Mouse (Mus musculus): ENCODE results near the gene Sec16b. TPM values are rescaled to one million over a fixed set of nuclear protein-coding genes. Genes with fewer than 3 reads are reported as not detected.

The Sec16b gene
- polyA plus RNA-seq, 1 experiment from 2014 or later = 17.5 TPM

DNA sequence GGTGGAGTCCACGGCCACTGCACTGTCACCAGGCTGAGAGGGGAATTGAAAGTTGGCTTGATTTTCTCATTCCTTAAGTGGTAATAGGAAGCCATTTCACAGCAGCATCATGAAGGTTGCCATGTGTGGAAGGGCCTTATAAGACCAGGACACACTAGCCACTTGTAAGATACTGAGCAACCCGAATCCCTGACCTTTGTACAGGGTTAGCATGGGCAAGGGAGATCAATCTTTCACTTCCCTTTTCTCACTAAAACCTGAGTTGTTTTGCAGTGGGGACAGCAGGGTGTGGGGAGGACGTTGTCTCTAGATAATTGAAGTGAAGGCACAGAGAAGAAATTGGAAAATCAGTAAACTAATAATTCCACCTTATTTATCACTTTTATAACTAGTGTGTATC lies 43.2 kb downstream of the Sec16b start:
- 67% methylated on average over 3 of the region's 3 CpGs for whole genome bisulfite sequencing
- H3K4me3 ChIP-seq (ENCODE audit: low read length) = no peak overlapping the region
- H3K27me3 ChIP-seq (replicated peaks; ENCODE audit: control insufficient read depth, insufficient read depth, low read length) = no peaks in the 10 kb centered on the region
- no peak overlapping the region for H3K9ac ChIP-seq (ENCODE audit: low read depth, low read length)
- peaks cover 3% of the 10 kb centered on the region; the same call in 1 of the 2 replicates for H3K4me1 ChIP-seq (ENCODE audit: control insufficient read depth, insufficient read depth, low read length)
- H3K9me3 ChIP-seq (ENCODE audit: control insufficient read depth, low read length) = no peaks in the 10 kb centered on the region
- H3K36me3 ChIP-seq (ENCODE audit: control insufficient read depth, insufficient read depth, low read length) = peaks cover 7% of the 10 kb centered on the region; the same call in 1 of the 2 replicates
- no peak for ATAC-seq
- H3K4me2 ChIP-seq (ENCODE audit: low read depth, low read length) = no peak overlapping the region
- H3K27ac ChIP-seq (ENCODE audit: low read length) = no peak overlapping the region

DNA sequence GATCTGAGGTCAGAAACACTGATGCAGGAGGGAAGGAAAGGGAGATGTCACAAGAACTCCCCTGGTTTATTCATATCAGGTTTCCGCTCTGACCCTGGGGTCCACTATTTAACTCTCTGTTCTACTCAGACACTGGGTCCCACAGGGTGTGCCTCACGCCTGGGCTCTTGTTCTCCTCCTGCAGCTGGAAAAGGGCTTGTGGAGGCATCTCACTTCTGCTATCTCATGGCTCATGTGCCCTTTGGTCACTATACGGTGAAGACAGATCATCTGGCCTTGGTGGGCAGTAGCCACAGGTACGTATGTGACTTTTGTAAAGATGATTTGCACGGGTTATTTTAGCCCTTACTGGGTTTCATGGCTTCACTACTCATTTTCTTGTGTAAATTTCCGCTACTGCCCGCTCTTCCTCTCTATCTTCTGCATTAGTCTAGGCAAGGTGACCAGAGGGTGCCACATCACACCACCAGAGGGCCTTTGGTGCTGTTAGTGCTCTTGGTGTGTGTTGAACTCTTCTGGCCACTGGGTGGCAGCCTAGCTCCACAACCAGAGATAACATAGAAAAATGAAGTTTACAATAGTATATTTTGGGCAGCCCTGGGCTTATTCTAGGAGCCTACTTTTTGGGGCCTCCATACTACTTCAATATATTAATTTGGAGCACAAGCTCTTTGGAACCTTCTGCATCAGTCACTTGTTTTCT lies 46.4 kb downstream of the Sec16b start:
- Histone ChIP-seq H3K9ac (ENCODE audit: low read depth, low read length) (no peak overlapping the region), H3K4me1 (ENCODE audit: control insufficient read depth, insufficient read depth, low read length) (peaks cover 6% of the 10 kb centered on the region; the same call in 1 of the 2 replicates), H3K27ac (ENCODE audit: low read length) (no peak overlapping the region), H3K4me3 (ENCODE audit: low read length) (no peak overlapping the region), H3K27me3 (replicated peaks; ENCODE audit: control insufficient read depth, insufficient read depth, low read length) (no peaks in the 10 kb centered on the region), H3K36me3 (ENCODE audit: control insufficient read depth, insufficient read depth, low read length) (peaks cover 7% of the 10 kb centered on the region; the same call in 1 of the 2 replicates), H3K9me3 (ENCODE audit: control insufficient read depth, low read length) (no peaks in the 10 kb centered on the region), H3K4me2 (ENCODE audit: low read depth, low read length) (no peak overlapping the region)
- WGBS = 64% methylated on average over 7 of the region's 7 CpGs
- ATAC-seq = peak; percentile 64

DNA sequence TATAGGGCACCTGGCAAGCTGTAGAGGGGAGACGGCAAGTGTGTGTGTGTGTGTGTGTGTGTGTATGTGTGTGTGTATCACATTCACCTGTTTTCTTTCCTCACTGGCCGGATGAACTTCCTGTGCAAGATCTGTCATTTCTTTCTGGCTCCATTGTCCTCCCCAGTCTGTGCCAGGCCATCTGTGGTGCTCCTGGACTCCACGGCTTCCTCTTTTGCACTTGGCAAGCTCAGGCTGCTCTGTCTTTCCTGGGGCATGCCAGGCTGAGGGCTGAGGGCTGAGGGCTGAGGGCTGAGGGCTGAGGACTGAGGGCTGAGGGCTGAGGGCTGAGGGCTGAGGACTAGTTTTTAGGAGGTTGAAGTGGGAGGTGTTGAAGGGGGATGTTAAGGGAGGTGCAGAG lies 47.6 kb downstream of the Sec16b start:
- peaks cover 6% of the 10 kb centered on the region; the same call in 1 of the 2 replicates for H3K4me1 ChIP-seq (ENCODE audit: control insufficient read depth, insufficient read depth, low read length)
- H3K4me3 ChIP-seq (ENCODE audit: low read length) = no peak overlapping the region
- no peaks in the 10 kb centered on the region for H3K9me3 ChIP-seq (ENCODE audit: control insufficient read depth, low read length)
- H3K27ac ChIP-seq (ENCODE audit: low read length) = no peak overlapping the region
- no peaks in the 10 kb centered on the region for H3K27me3 ChIP-seq (replicated peaks; ENCODE audit: control insufficient read depth, insufficient read depth, low read length)
- 73% methylated on average over 3 of the region's 3 CpGs for WGBS
- H3K9ac ChIP-seq (ENCODE audit: low read depth, low read length) = no peak overlapping the region
- ATAC-seq = no peak
- peaks cover 7% of the 10 kb centered on the region; the same call in 1 of the 2 replicates for H3K36me3 ChIP-seq (ENCODE audit: control insufficient read depth, insufficient read depth, low read length)
- no peak overlapping the region for H3K4me2 ChIP-seq (ENCODE audit: low read depth, low read length)

GRCm38 (mm10) chr1:157554686-157555530 lies 48.4 kb downstream of the Sec16b start:
- Histone ChIP-seq H3K9ac (ENCODE audit: low read depth, low read length) (0 out of 2 replicates have a peak overlapping the region, but pooled peaks have one; percentile 37), H3K27me3 (replicated peaks; ENCODE audit: control insufficient read depth, insufficient read depth, low read length) (no peaks in the 10 kb centered on the region), H3K4me1 (ENCODE audit: control insufficient read depth, insufficient read depth, low read length) (peaks cover 6% of the 10 kb centered on the region; the same call in 1 of the 2 replicates), H3K9me3 (ENCODE audit: control insufficient read depth, low read length) (no peaks in the 10 kb centered on the region), H3K36me3 (ENCODE audit: control insufficient read depth, insufficient read depth, low read length) (peaks cover 7% of the 10 kb centered on the region; the same call in 1 of the 2 replicates), H3K4me2 (ENCODE audit: low read depth, low read length) (peak overlapping the region; percentile 55), H3K27ac (ENCODE audit: low read length) (no peak overlapping the region), H3K4me3 (ENCODE audit: low read length) (peak overlapping the region; percentile 24)
- ATAC-seq = no peak
- 29% methylated on average over 27 of the region's 27 CpGs for WGBS

DNA sequence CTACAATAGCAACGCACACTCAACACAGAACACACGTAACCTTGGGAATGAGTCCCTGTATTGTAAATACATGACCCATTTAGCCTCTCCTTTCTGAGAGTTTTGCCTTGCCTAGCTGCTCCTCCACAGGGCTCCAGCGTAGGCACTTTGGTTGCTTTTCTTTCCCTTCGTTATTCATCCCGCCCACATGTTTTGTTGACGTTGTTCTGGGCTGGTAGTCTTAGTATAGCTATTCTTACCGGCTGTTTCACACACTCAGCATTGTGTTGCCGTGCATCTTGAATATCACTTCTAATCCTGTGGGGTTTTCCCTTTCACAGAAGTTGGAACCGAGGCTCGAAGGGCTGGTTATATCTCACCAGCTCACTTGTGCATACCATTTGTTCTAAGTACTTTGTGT lies 49.2 kb downstream of the Sec16b start:
- ATAC-seq = no peak
- H3K4me3 ChIP-seq (ENCODE audit: low read length) = no peak overlapping the region
- 79% methylated on average over 10 of the region's 10 CpGs for WGBS

DNA sequence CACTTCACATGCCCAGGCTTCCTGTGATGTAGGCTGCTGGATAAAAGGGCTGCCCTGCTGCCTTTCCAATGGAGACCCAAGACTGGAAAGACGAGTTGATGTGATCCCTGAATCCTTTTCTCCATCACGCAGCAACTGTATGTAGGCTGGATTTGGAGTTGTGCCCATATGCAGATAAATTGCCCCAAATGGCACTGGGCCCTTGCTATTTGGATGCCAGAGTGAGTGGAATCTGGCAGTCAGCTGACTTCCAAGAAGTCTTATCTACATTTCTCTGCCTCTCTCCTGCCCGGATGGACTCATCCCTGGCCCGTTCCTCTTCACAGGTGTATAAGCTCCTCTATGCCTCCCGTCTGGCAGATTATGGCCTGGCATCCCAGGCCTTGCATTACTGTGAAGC lies 49.9 kb downstream of the Sec16b start:
- no peak for ATAC-seq
- no peak overlapping the region for H3K9ac ChIP-seq (ENCODE audit: low read depth, low read length)
- H3K27ac ChIP-seq (ENCODE audit: low read length) = no peak overlapping the region
- peaks cover 6% of the 10 kb centered on the region; the same call in 1 of the 2 replicates for H3K4me1 ChIP-seq (ENCODE audit: control insufficient read depth, insufficient read depth, low read length)
- 75% methylated on average over 5 of the region's 5 CpGs for WGBS
- no peak overlapping the region for H3K4me3 ChIP-seq (ENCODE audit: low read length)
- no peaks in the 10 kb centered on the region for H3K27me3 ChIP-seq (replicated peaks; ENCODE audit: control insufficient read depth, insufficient read depth, low read length)
- no peak overlapping the region for H3K4me2 ChIP-seq (ENCODE audit: low read depth, low read length)
- no peaks in the 10 kb centered on the region for H3K9me3 ChIP-seq (ENCODE audit: control insufficient read depth, low read length)
- peaks cover 5% of the 10 kb centered on the region; the same call in 1 of the 2 replicates for H3K36me3 ChIP-seq (ENCODE audit: control insufficient read depth, insufficient read depth, low read length)

More for the DNA sequence above, 49.2 kb downstream of the Sec16b start:
- Histone ChIP-seq H3K27ac (ENCODE audit: low read length) (no peak overlapping the region), H3K9me3 (ENCODE audit: control insufficient read depth, low read length) (no peaks in the 10 kb centered on the region), H3K9ac (ENCODE audit: low read depth, low read length) (no peak overlapping the region), H3K36me3 (ENCODE audit: control insufficient read depth, insufficient read depth, low read length) (peaks cover 7% of the 10 kb centered on the region; the same call in 1 of the 2 replicates), H3K4me2 (ENCODE audit: low read depth, low read length) (no peak overlapping the region), H3K4me1 (ENCODE audit: control insufficient read depth, insufficient read depth, low read length) (peaks cover 6% of the 10 kb centered on the region; the same call in 1 of the 2 replicates), H3K27me3 (replicated peaks; ENCODE audit: control insufficient read depth, insufficient read depth, low read length) (no peaks in the 10 kb centered on the region)

- no peak for ATAC-seq
- Histone ChIP-seq H3K36me3 (ENCODE audit: control insufficient read depth, insufficient read depth, low read length) (no peaks in the 10 kb centered on the region), H3K4me2 (ENCODE audit: low read depth, low read length) (no peak overlapping the region), H3K9ac (ENCODE audit: low read depth, low read length) (no peak overlapping the region), H3K4me3 (ENCODE audit: low read length) (no peak overlapping the region), H3K27me3 (replicated peaks; ENCODE audit: control insufficient read depth, insufficient read depth, low read length) (no peaks in the 10 kb centered on the region), H3K4me1 (ENCODE audit: control insufficient read depth, insufficient read depth, low read length) (peaks cover 6% of the 10 kb centered on the region; the same call in 1 of the 2 replicates), H3K9me3 (ENCODE audit: control insufficient read depth, low read length) (no peaks in the 10 kb centered on the region), H3K27ac (ENCODE audit: low read length) (no peak overlapping the region)
- 61% methylated on average over 5 of the region's 5 CpGs for WGBS
Observed at GRCm38 (mm10) chr1:157558145-157558544, 51.6 kb downstream of the Sec16b start.

- no peaks in the 10 kb centered on the region for H3K36me3 ChIP-seq (ENCODE audit: control insufficient read depth, insufficient read depth, low read length)
- H3K4me2 ChIP-seq (ENCODE audit: low read depth, low read length) = no peak overlapping the region
- H3K4me3 ChIP-seq (ENCODE audit: low read length) = no peak overlapping the region
- H3K4me1 ChIP-seq (ENCODE audit: control insufficient read depth, insufficient read depth, low read length) = 0 out of 2 replicates have a peak, but pooled peaks cover under 1% of the 10 kb centered on the region
- no peak overlapping the region for H3K27ac ChIP-seq (ENCODE audit: low read length)
- no peaks in the 10 kb centered on the region for H3K9me3 ChIP-seq (ENCODE audit: control insufficient read depth, low read length)
- H3K27me3 ChIP-seq (replicated peaks; ENCODE audit: control insufficient read depth, insufficient read depth, low read length) = no peaks in the 10 kb centered on the region
- ATAC-seq = no peak
- no peak overlapping the region for H3K9ac ChIP-seq (ENCODE audit: low read depth, low read length)
- 84% methylated on average over 6 of the region's 6 CpGs for WGBS
Observed at GRCm38 (mm10) chr1:157559986-157560385, 53.5 kb downstream of the Sec16b start.

DNA sequence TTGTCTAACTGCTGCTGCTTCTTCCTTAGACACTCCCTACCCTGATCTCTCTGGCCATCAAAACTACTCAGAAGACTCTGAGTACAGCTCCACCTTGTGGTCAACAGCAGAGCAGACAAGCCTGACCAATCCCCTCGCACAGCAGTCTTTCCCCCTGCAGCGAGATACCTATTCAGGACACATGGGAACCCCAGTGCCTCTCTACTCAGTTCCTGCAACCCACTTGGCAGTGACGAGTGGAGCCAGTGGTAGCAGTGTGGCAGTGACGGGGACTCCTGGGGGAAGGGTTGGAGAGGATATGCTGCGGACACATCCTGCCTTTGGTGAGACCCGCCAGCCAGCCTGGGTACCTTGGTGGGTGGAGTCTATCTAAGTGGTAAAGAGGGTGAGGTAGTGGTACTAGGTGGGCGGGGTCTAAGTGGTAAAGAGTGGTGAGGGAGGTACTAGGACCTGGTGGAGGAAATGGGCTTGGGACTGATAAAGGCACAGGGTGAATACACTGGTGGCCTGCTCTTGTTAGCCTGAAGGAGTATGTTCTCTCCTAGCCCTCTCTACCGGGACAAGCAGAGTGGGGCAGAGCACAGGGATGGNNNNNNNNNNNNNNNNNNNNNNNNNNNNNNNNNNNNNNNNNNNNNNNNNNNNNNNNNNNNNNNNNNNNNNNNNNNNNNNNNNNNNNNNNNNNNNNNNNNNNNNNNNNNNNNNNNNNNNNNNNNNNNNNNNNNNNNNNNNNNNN lies 54.3 kb downstream of the Sec16b start:
- Histone ChIP-seq H3K36me3 (ENCODE audit: control insufficient read depth, insufficient read depth, low read length) (no peaks in the 10 kb centered on the region), H3K9ac (ENCODE audit: low read depth, low read length) (no peak overlapping the region), H3K4me2 (ENCODE audit: low read depth, low read length) (no peak overlapping the region), H3K4me1 (ENCODE audit: control insufficient read depth, insufficient read depth, low read length) (no peaks in the 10 kb centered on the region), H3K27me3 (replicated peaks; ENCODE audit: control insufficient read depth, insufficient read depth, low read length) (no peaks in the 10 kb centered on the region), H3K4me3 (ENCODE audit: low read length) (no peak overlapping the region), H3K9me3 (ENCODE audit: control insufficient read depth, low read length) (no peaks in the 10 kb centered on the region), H3K27ac (ENCODE audit: low read length) (no peak overlapping the region)
- ATAC-seq = peak; percentile 81
- 19% methylated on average over 8 of the region's 8 CpGs for WGBS

All from intestine, embryonic 16.5 days (tissue).